22 mouse cellular contexts compared by ENCODE assay signal in the genomic region with DNA sequence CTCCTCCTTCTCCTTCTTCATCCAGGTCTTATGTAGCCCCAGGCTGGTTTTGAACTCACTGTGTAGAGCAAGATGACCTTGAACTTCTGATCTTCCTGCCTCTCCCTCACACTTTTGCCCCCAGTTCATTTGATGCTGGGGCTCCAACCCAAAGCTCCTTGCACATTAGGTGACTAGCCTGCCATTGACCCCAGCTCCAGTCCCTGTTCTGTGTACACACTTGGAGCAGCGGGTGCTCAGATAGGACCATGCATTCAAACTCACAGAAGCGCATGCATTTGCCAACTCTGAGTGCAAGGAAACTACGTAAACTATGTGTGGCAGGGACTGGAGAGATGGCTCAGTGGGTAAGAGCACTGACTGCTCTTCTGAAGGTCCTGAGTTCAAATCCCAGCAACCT.
DNase-seq lines count a peak whose midpoint lies in the region; ATAC-seq and TF ChIP-seq lines count a peak whose summit lies in the region.
"Had no signal": no experiment of that assay in that cellular context is flagged by ENCODE, and none has a peak within 500 bp of the region (broad histone marks: within the 10 kb centered on the region; RNA-seq: fewer than 3 reads in every experiment).

No protein-coding gene starts in this region.

- peaks cover 15% of the 10 kb centered on the region for H3K36me3 ChIP-seq in heart, embryonic 10.5 days
- peaks cover 7% of the 10 kb centered on the region; the same call in 1 of the 2 replicates for H3K36me3 ChIP-seq in heart, postnatal 0 days (replicated peaks; ENCODE audit: control insufficient read depth, insufficient read depth, low read length)
- H3K36me3 ChIP-seq in heart, adult 2 months (ENCODE audit: control insufficient read depth, insufficient read depth, low read length) = no peaks in the 10 kb centered on the region
- H3K36me3 ChIP-seq: intestine, embryonic 15.5 days had no signal

- H3K27ac ChIP-seq in heart, embryonic 10.5 days = 0 out of 2 replicates have a peak overlapping the region, but pooled peaks have one; percentile 16
- peak overlapping the region; percentile 12; the same call in 1 of the 2 replicates for H3K27ac ChIP-seq in heart, postnatal 0 days (ENCODE audit: low read depth)
- no peak overlapping the region for H3K27ac ChIP-seq in heart, adult 2 months
- H3K27ac ChIP-seq: forebrain, embryonic 13.5 days; hindbrain, embryonic 10.5 days; intestine, embryonic 15.5 days had no signal

- ATAC-seq in heart, postnatal 0 days (ENCODE audit: insufficient read depth, low read depth) = no peak
- ATAC-seq: forebrain, embryonic 13.5 days; hindbrain, embryonic 16.5 days; intestine, embryonic 15.5 days had no signal

- no peak overlapping the region for H3K4me2 ChIP-seq in heart, postnatal 0 days (ENCODE audit: low read depth, low read length)
- H3K4me2 ChIP-seq: forebrain, embryonic 13.5 days; intestine, embryonic 15.5 days; lung, embryonic 14.5 days had no signal

- no peak for DNase-seq in heart, embryonic 10.5 days (ENCODE audit: low spot score)
- no peak for DNase-seq in heart, postnatal 4 days
- no peak for DNase-seq in heart, postnatal 0 days (ENCODE audit: low spot score)
- DNase-seq in heart, adult 2 months = no peak
- DNase-seq in ES-CJ7 (ENCODE audit: low read depth, low spot score) (peak; percentile 68), adipocyte (ENCODE audit: low spot score) (peak; percentile 66)
- no peak for DNase-seq in retina, postnatal 1 day
- DNase-seq: B cell, adult 2 months; cerebellum, adult 2 months; kidney, adult 8-10 months; kidney, postnatal 10 days; liver; lung, embryonic 14.5 days; midbrain, embryonic 14.5 days; right cerebral cortex, postnatal 14 days; thymus, adult 2 months; thymus, postnatal 4 days had no signal

- H3K4me3 ChIP-seq in heart, embryonic 10.5 days = no peak overlapping the region
- H3K4me3 ChIP-seq in heart, postnatal 0 days (ENCODE audit: low read depth, low read length) = no peak overlapping the region
- no peak overlapping the region for H3K4me3 ChIP-seq in heart, adult 2 months
- H3K4me3 ChIP-seq: forebrain, embryonic 13.5 days; hindbrain, embryonic 10.5 days; intestine, embryonic 15.5 days; limb, embryonic 10.5 days had no signal

- H3K9me3 ChIP-seq in heart, embryonic 10.5 days = no peaks in the 10 kb centered on the region
- no peaks in the 10 kb centered on the region for H3K9me3 ChIP-seq in heart, postnatal 0 days (replicated peaks; ENCODE audit: control insufficient read depth, low read length)
- H3K9me3 ChIP-seq: forebrain, embryonic 13.5 days; hindbrain, embryonic 10.5 days; intestine, embryonic 15.5 days; limb, embryonic 10.5 days had no signal

- intact Hi-C loops in heart, adult 2 months (cut with DNase I) = loop anchor here (5.0 kb wide), 1 partner anchor 68 kb away; the partner anchor contains the start of gene Scarb1

- no peaks in the 10 kb centered on the region for H3K79me2 ChIP-seq in heart, adult 2 months (replicated peaks; ENCODE audit: control insufficient read depth, insufficient read depth, low read length)

- TF ChIP-seq EP300 in heart, postnatal 0 days (IDR thresholded peaks at IDR 0.05; ENCODE audit: low read depth) = no peak
- TF ChIP-seq EP300 in heart, adult 2 months (IDR thresholded peaks at IDR 0.05; ENCODE audit: insufficient read depth, low read depth, low read length) = no peak

- WGBS in heart, embryonic 10.5 days = 87% methylated on average over 3 of the region's 3 CpGs
- 76% methylated on average over 3 of the region's 3 CpGs for WGBS in heart, postnatal 0 days
- WGBS in heart, adult 2 months = 88% methylated on average over 3 of the region's 3 CpGs

- TF ChIP-seq POLR2A in heart, adult 2 months (IDR thresholded peaks at IDR 0.05; ENCODE audit: insufficient read depth, low read depth, low read length) = no peak

- no peak overlapping the region for H3K9ac ChIP-seq in heart, postnatal 0 days (replicated peaks; ENCODE audit: low read depth, low read length)
- no peak overlapping the region for H3K9ac ChIP-seq in heart, adult 2 months (ENCODE audit: low read depth, low read length)
- H3K9ac ChIP-seq: forebrain, embryonic 13.5 days; intestine, embryonic 15.5 days; lung, embryonic 14.5 days had no signal

- TF ChIP-seq CTCF in heart, postnatal 0 days (IDR thresholded peaks at IDR 0.05; ENCODE audit: low read depth) = no peak
- no peak for TF ChIP-seq CTCF in heart, adult 2 months (IDR thresholded peaks at IDR 0.05)

- H3K27me3 ChIP-seq in heart, embryonic 10.5 days (ENCODE audit: insufficient read depth, poor library complexity, severe bottlenecking) = no peaks in the 10 kb centered on the region
- H3K27me3 ChIP-seq in heart, postnatal 0 days (ENCODE audit: control insufficient read depth, insufficient read depth, low read length) = no peaks in the 10 kb centered on the region
- H3K27me3 ChIP-seq in heart, adult 2 months (ENCODE audit: control insufficient read depth, insufficient read depth, low read length) = no peaks in the 10 kb centered on the region
- H3K27me3 ChIP-seq: forebrain, embryonic 13.5 days; intestine, embryonic 15.5 days had no signal

- H3K4me1 ChIP-seq in heart, embryonic 10.5 days = peaks cover 38% of the 10 kb centered on the region
- H3K4me1 ChIP-seq in heart, postnatal 0 days (ENCODE audit: control insufficient read depth, insufficient read depth) = peaks cover 16% of the 10 kb centered on the region; the same call in 1 of the 2 replicates
- H3K4me1 ChIP-seq in heart, adult 2 months (ENCODE audit: control insufficient read depth, insufficient read depth, low read length) = peaks cover 10% of the 10 kb centered on the region

Comparison
In these comparisons a context has a peak if more than half of its experiments do, and no peak if none do; other contexts are left out.
1. DNase-seq: peak in ES-CJ7 (single experiment) and adipocyte (single experiment); none in heart, embryonic 10.5 days (single experiment), heart, postnatal 4 days (single experiment), heart, postnatal 0 days (single experiment), heart, adult 2 months (0 of 2) and retina, postnatal 1 day (single experiment).